Mouse (Mus musculus): ENCODE data around the gene Pank1.

Pank1 gene

GRCm38 (mm10) chr19:34825946-34826655 lies 53.2 kb downstream of the Pank1 start:
- DNase-seq (ENCODE audit: low read depth), result peak; percentile 13

- DNase-seq (ENCODE audit: low read depth), result no peak
Measured at GRCm38 (mm10) chr19:34819577-34820170, 59.6 kb downstream of the Pank1 start.

- no peak for DNase-seq (ENCODE audit: low read depth)
Measured at GRCm38 (mm10) chr19:34815371-34815770, 63.9 kb downstream of the Pank1 start.

- DNase-seq (ENCODE audit: low read depth), result no peak
Measured at GRCm38 (mm10) chr19:34814696-34815095, 64.6 kb downstream of the Pank1 start.

GRCm38 (mm10) chr19:34813961-34814360 lies 65.3 kb downstream of the Pank1 start:
- DNase-seq (ENCODE audit: low read depth), result no peak

- DNase-seq (ENCODE audit: low read depth), result no peak
Measured at GRCm38 (mm10) chr19:34813533-34813932, 65.7 kb downstream of the Pank1 start.

GRCm38 (mm10) chr19:34812711-34813110 lies 66.5 kb downstream of the Pank1 start:
- no peak for DNase-seq (ENCODE audit: low read depth)

GRCm38 (mm10) chr19:34807173-34807572 lies 72.1 kb downstream of the Pank1 start:
- no peak for DNase-seq (ENCODE audit: low read depth)

GRCm38 (mm10) chr19:34805071-34805470 lies 74.2 kb downstream of the Pank1 start:
- no peak for DNase-seq (ENCODE audit: low read depth)

- no peak for DNase-seq (ENCODE audit: low read depth)
Measured at GRCm38 (mm10) chr19:34804531-34804930, 74.7 kb downstream of the Pank1 start.

GRCm38 (mm10) chr19:34803396-34803795 lies 75.9 kb downstream of the Pank1 start:
- DNase-seq (ENCODE audit: low read depth), result no peak

GRCm38 (mm10) chr19:34799644-34800267 lies 79.5 kb downstream of the Pank1 start:
- no peak for DNase-seq (ENCODE audit: low read depth)

GRCm38 (mm10) chr19:34796396-34796795 lies 82.9 kb downstream of the Pank1 start:
- no peak for DNase-seq (ENCODE audit: low read depth)

GRCm38 (mm10) chr19:34782491-34782890 lies 96.8 kb downstream of the Pank1 start:
- DNase-seq (ENCODE audit: low read depth), result no peak

GRCm38 (mm10) chr19:34778993-34779392 lies 100.3 kb downstream of the Pank1 start:
- no peak for DNase-seq (ENCODE audit: low read depth)

GRCm38 (mm10) chr19:34778098-34778497 lies 101.2 kb downstream of the Pank1 start:
- no peak for DNase-seq (ENCODE audit: low read depth)

DNA sequence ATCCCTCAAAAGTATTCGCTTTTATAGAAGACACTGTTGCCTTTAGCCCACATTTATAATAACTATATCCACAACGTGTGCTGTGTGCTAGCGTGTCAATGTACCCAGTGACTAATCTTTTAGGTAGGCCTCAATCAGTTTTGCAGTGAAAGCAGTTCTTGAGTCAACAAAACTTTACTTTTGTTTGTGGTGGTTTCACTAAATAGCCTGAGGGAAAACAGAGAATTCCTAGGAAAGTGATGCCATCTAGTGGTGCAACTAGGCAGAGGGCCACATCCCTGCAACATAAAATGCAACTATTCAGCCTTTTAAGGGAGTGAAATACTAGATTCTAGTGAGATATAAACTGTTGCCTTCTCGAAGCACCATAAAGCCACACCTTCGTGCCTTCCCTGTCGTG lies 106.5 kb downstream of the Pank1 start:
- DNase-seq (ENCODE audit: low read depth), result peak; percentile 49

DNA sequence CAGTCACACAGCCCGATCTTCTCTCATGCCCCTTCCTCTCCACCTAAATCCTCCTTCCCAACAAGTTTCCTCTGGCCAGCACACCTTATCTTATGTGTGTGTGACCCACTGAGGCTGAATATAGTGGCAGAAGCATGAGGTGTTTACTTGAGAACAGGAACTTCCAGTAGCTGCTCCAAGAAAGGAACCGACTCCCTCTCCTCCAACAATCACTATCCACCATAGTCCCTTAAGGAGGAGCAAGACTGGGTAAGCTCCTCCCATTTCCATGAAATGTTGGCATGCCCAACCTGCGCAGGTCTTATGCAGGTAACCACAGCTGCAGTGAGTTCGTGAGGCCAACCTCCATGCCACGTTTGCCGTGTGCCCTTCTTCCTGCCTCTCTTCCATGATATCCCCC lies 108.5 kb downstream of the Pank1 start:
- DNase-seq (ENCODE audit: low read depth), result no peak

DNA sequence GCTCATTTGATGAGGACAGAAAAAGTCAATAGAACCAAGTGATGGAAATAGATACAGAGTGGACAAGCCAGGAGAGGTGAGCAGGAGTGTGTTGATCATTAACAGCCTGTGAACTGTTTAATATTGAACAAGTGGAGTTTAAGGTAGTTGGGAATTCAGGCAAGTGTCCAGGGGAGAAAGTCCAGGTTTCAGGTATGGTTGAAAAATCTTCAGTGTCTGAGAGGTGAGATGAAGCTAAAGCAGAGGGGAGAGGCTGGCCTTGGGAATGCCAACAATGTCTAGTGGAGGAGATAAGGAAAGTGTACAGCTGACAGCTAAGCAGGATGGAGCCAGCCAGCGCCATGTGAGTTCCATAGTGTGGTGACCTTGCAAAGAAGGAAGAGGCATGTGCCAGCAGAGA lies 120.5 kb downstream of the Pank1 start:
- DNase-seq (ENCODE audit: low read depth), result no peak

All from fibroblast of lung, adult 2 months (primary cell).